Mouse (Mus musculus) neural tube, embryonic 10.5 days (tissue): Measurements from ENCODE around the gene Utp3.

Source experiments
- DNase-seq: peaks from one replicate; pipeline ENCODE4 v3.0.0-alpha.2; 2017; ENCODE audit warnings: low spot score; ENCODE audit errors: extremely low spot score

Gene Utp3

GRCm38 (mm10) chr5:88569541-88569940 is 15.3 kb downstream of the Utp3 start:
- DNase-seq = no peak

- DNase-seq = no peak
Observed at GRCm38 (mm10) chr5:88574829-88575228, 20.6 kb downstream of the Utp3 start.

- DNase-seq = no peak
Observed at GRCm38 (mm10) chr5:88575506-88576338, 21.5 kb downstream of the Utp3 start.

GRCm38 (mm10) chr5:88580681-88581080 is 26.4 kb downstream of the Utp3 start:
- no peak for DNase-seq

- DNase-seq = no peak
Observed at GRCm38 (mm10) chr5:88581343-88581742, 27.1 kb downstream of the Utp3 start.

- DNase-seq = peak; percentile 44
Observed at GRCm38 (mm10) chr5:88583271-88584031, 29.2 kb downstream of the Utp3 start.

- DNase-seq = peak; percentile 38
Observed at GRCm38 (mm10) chr5:88584061-88584460, 29.8 kb downstream of the Utp3 start.

- DNase-seq = no peak
Observed at GRCm38 (mm10) chr5:88586407-88587174, 32.3 kb downstream of the Utp3 start.

- no peak for DNase-seq
Observed at GRCm38 (mm10) chr5:88587211-88587934, 33.1 kb downstream of the Utp3 start.

GRCm38 (mm10) chr5:88588481-88588880 is 34.2 kb downstream of the Utp3 start:
- DNase-seq = no peak

GRCm38 (mm10) chr5:88593421-88594172 is 39.3 kb downstream of the Utp3 start:
- no peak for DNase-seq

GRCm38 (mm10) chr5:88594173-88594569 is 39.9 kb downstream of the Utp3 start:
- DNase-seq = no peak

GRCm38 (mm10) chr5:88595537-88596455 is 41.5 kb downstream of the Utp3 start:
- no peak for DNase-seq

GRCm38 (mm10) chr5:88598961-88599360 is 44.7 kb downstream of the Utp3 start:
- no peak for DNase-seq

- no peak for DNase-seq
Observed at GRCm38 (mm10) chr5:88602030-88602429, 47.8 kb downstream of the Utp3 start.

- no peak for DNase-seq
Observed at GRCm38 (mm10) chr5:88602713-88603112, 48.5 kb downstream of the Utp3 start.

GRCm38 (mm10) chr5:88604046-88604445 is 49.8 kb downstream of the Utp3 start:
- no peak for DNase-seq

GRCm38 (mm10) chr5:88604641-88605358 is 50.5 kb downstream of the Utp3 start:
- no peak for DNase-seq
